Mouse (Mus musculus) lung, postnatal 0 days (tissue): ENCODE measurements around the gene Mapk3. TPM values are rescaled to one million over a fixed set of nuclear protein-coding genes. Genes with fewer than 3 reads are reported as not detected.

Source experiments
- ATAC-seq: fragments of 200-750 bp; cut with Nextera tagmentation; 2 replicates; pipeline ENCODE4 v1.8.0; 2017; ENCODE audit warnings: moderate library complexity
- DNase-seq: peaks from one replicate; pipeline ENCODE4 v3.0.0-alpha.2; 2016; ENCODE audit warnings: low spot score
- H3K27ac ChIP-seq: fragments of 300-500 bp; sonication (generic); 2 replicates; pipeline ENCODE4 v1.5.1; 2014; ENCODE audit warnings: antibody characterized with exemption, mild to moderate bottlenecking, low read length, mixed read lengths
- H3K27me3 ChIP-seq: fragments of 300-500 bp; sonication (generic); replicated peaks from 2 replicates; pipeline ENCODE4 v1.6.1; 2014; ENCODE audit warnings: low read length, mixed read lengths; ENCODE audit not compliant: insufficient read depth
- H3K36me3 ChIP-seq: fragments of 300-500 bp; sonication (generic); 2 replicates; pipeline ENCODE4 v1.6.1; 2014; ENCODE audit warnings: low read length, mixed read lengths; ENCODE audit not compliant: insufficient read depth
- H3K4me1 ChIP-seq: fragments of 300-500 bp; sonication (generic); 2 replicates; pipeline ENCODE4 v1.6.1; 2014; ENCODE audit warnings: antibody characterized with exemption, low read depth, low read length, mixed read lengths; ENCODE audit not compliant: insufficient read depth
- H3K4me2 ChIP-seq: fragments of 300-500 bp; sonication (generic); replicated peaks from 2 replicates; pipeline ENCODE4 v1.6.1; 2014; ENCODE audit warnings: low read depth, mild to moderate bottlenecking, low read length, moderate library complexity, mixed read lengths
- H3K4me3 ChIP-seq: fragments of 300-500 bp; sonication (generic); 2 replicates; pipeline ENCODE4 v1.5.1; 2014; ENCODE audit warnings: low read depth, low read length
- H3K9ac ChIP-seq: fragments of 300-500 bp; sonication (generic); replicated peaks from 2 replicates; pipeline ENCODE4 v1.6.1; 2014; ENCODE audit warnings: low read depth, mild to moderate bottlenecking
- H3K9me3 ChIP-seq: fragments of 300-500 bp; sonication (generic); 2 replicates; pipeline ENCODE4 v1.6.1; 2016; ENCODE audit warnings: low read length, mixed read lengths
- CTCF ChIP-seq: IDR thresholded peaks from 2 replicates; pipeline ENCODE4 v1.5.1; 2016; ENCODE audit warnings: antibody characterized with exemption, mild to moderate bottlenecking
- EP300 ChIP-seq: IDR thresholded peaks from 2 replicates; pipeline ENCODE4 v1.6.1; 2016; ENCODE audit warnings: antibody characterized with exemption, mild to moderate bottlenecking, control low read depth
- WGBS: fragments of 180-500 bp; shearing (Covaris S2); extraction: QIAGEN DNeasy Blood & Tissue Kit; methylation state at CpG from one replicate; pipeline ENCODE4 v1.1.7; 2014; 5-methylcytosine and 5-hydroxymethylcytosine counted together
- polyA plus RNA-seq: library from polyadenylated mRNA; unstranded; fragments of >200 nt; fragmentation: Nextera tagmentation; extraction: Ambion mirVana; gene quantifications from 2 replicates; pipeline ENCODE4 v1.2.1, GENCODE M21; 2015

Gene Mapk3
- polyA plus RNA-seq = 180 and 183 TPM in 2 replicates

DNA sequence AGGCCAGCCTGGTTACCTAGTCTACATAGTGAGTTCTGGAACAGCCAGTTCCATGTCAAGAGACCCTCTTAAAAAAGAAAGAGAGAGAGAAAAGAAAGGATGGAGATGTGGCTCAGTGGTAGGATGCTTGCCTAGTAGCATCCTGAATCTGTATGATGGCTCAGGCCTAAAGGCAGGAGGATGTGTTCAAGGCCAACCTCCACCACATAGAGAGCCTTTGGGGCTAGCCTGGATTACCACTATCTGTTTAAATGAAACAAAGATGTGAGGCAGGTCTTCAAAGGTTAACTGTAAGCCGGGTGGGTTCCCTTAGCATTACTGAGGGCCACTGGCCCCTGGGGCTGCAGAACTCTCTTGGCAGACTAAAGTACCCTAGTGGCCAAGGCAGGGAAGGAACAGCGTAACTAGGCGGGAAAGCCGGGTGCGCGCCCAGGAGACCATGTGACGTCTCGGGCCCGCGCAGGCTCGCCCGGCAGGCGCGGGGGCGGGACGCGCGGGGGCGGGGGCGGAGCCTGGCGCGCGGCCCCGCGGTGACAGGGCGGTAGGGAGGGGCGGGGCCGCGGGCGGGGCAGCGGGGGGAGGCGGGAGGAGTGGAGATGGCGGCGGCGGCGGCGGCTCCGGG is at the start of gene Mapk3:
Gene Mapk3, plus strand, starts transcription at position 552 of the 622 bp plus-strand sequence.
- no peak for TF ChIP-seq EP300
- peak; percentile 80 for TF ChIP-seq CTCF
- Histone ChIP-seq H3K27me3 (no peaks in the 10 kb centered on the region), H3K4me2 (peak within 1 kb of the TSS; percentile 92), H3K4me1 (peaks cover 19% of the 10 kb centered on the region), H3K9ac (peak within 1 kb of the TSS; percentile 89), H3K27ac (peak within 1 kb of the TSS; percentile 98), H3K36me3 (peaks cover 21% of the 10 kb centered on the region; the same call in 1 of the 2 replicates), H3K4me3 (peak within 1 kb of the TSS; percentile 93), H3K9me3 (no peaks in the 10 kb centered on the region)
- DNase-seq (peak; percentile 97), ATAC-seq (peak; percentile 61)
- WGBS = 1% methylated on average over 25 of the region's 38 CpGs

DNA sequence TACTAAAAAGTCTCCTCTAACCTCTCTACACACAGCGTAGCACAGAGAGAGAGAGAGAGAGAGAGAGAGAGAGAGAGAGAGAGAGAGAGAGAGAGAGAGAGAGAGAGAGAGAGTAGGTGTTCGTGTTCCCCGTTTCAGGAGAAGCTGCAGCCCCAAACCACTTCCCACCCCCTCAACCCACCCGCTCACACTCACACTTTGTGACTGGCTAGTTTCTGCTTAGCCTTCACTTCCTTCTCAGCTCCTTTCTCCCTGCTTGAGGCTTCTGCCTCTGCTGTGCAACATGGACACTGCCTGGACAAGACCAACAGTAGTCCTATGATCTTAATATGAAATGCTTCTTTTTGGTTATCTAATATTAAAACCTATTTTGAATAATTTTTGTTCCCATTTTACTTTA is 49.1 kb upstream of the Mapk3 start:
- TF ChIP-seq EP300 (no peak), CTCF (no peak)

DNA sequence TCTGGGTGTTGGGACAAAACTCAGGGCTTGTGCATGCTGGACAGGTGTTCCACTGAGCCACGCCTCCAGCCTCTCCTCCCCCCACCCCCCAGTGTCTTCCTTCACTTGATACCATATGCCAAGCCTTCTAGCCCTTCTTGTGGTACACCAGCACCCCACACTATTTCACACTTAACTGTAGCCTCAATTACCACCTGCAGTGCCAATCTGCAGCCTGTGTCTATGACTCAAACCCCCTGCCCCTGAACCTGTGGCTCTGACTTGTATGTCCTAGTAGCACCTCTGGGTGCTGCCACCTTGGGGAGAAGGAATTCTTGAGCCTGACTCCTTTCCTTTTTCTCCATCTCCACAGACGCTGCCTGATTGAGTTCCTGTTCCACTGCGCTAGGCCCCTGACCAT is 47.5 kb upstream of the Mapk3 start:
- Histone ChIP-seq H3K4me3 (no peak overlapping the region), H3K9ac (no peak overlapping the region), H3K36me3 (no peaks in the 10 kb centered on the region), H3K27me3 (no peaks in the 10 kb centered on the region), H3K27ac (no peak overlapping the region), H3K4me2 (no peak overlapping the region), H3K9me3 (no peaks in the 10 kb centered on the region), H3K4me1 (no peaks in the 10 kb centered on the region)
- ATAC-seq = no peak
- TF ChIP-seq CTCF = no peak
- TF ChIP-seq EP300 = no peak
- WGBS = 74% methylated on average over 3 of the region's 3 CpGs
- no peak for DNase-seq

More for the DNA sequence above, 49.1 kb upstream of the Mapk3 start:
- Histone ChIP-seq H3K9me3 (no peaks in the 10 kb centered on the region), H3K27ac (no peak overlapping the region), H3K36me3 (no peaks in the 10 kb centered on the region), H3K27me3 (no peaks in the 10 kb centered on the region), H3K9ac (no peak overlapping the region), H3K4me2 (no peak overlapping the region), H3K4me1 (no peaks in the 10 kb centered on the region; the same call in 1 of the 2 replicates), H3K4me3 (no peak overlapping the region)
- no peak for ATAC-seq
- 60% methylated on average over 4 of the region's 4 CpGs for WGBS
- DNase-seq = no peak

DNA sequence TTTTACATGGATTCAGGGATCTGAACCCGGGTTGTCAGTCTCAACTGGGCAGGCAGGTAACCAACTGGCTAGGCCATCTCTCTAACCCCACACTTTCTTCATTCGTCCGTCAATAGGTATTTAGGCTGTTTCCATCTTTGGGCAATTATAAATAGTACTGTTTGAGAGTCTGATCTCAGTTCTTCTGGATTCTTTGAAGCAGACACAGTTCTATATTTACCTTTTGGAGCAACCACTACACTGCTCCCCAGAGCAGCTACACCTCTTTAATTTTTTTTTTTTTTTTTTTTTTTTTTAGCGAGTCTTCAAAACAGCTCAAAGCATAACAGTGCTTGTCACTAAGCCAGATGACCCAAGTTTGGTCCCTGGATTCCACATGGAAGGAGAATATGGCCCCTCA is 43.7 kb upstream of the Mapk3 start:
- Histone ChIP-seq H3K9ac (no peak overlapping the region), H3K27ac (no peak overlapping the region), H3K4me3 (no peak overlapping the region), H3K4me2 (no peak overlapping the region), H3K9me3 (no peaks in the 10 kb centered on the region), H3K27me3 (no peaks in the 10 kb centered on the region), H3K4me1 (no peaks in the 10 kb centered on the region), H3K36me3 (no peaks in the 10 kb centered on the region)
- ATAC-seq (no peak), DNase-seq (no peak)
- WGBS = 76% methylated on average over 4 of the region's 4 CpGs
- no peak for TF ChIP-seq CTCF
- no peak for TF ChIP-seq EP300

DNA sequence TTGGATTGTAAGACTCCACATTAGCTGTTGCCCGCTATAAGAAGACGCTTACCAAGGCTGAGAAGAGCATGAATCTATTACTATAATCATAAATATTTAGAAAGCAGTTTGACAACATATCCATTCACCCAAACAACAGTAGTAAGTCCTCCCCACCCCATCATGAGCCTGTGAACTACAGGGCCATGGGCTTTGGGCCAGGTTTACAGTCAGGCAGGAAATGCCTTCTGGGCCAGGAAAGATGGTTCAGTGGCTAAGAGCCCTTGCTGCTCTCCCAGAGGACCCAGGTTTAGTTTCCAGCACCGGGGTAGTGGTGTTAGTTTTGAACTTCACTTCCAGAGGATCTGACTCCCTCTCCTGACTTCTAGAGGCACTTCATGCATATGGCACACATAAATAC is 41.8 kb upstream of the Mapk3 start:
- H3K9me3 ChIP-seq = no peaks in the 10 kb centered on the region
- H3K27ac ChIP-seq = no peak overlapping the region
- ATAC-seq (no peak), DNase-seq (no peak)
- H3K4me3 ChIP-seq = no peak overlapping the region
- no peaks in the 10 kb centered on the region for H3K4me1 ChIP-seq
- 58% methylated on average over 3 of the region's 3 CpGs for WGBS
- H3K4me2 ChIP-seq = no peak overlapping the region
- no peak overlapping the region for H3K9ac ChIP-seq
- no peaks in the 10 kb centered on the region for H3K36me3 ChIP-seq
- no peak for TF ChIP-seq EP300
- no peak for TF ChIP-seq CTCF
- no peaks in the 10 kb centered on the region for H3K27me3 ChIP-seq

DNA sequence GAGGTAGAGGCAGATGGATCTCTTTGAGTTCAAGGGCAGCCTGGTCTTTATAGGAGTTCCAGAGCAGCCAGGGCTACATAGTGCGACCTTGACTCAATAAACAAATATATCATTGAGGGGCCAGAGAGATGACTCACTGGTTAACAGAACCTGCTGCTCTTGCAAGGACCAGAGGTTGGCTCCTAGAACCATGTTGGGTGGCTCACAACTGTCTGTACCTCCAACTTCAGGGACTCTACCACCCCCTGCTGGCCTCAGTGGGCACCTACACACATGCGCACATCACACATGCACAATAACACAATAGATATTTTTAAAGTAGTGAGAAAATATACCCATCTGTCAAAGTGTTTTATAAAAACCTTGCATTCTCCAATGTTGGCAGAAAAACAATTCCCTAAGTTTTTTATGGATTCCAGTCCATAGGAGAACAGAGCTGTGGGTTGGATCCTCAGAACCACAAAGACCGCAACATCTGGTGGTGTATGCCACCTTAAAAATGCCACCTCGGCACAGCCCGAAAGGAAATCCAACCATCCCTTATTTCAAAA is 40.5 kb upstream of the Mapk3 start:
- Histone ChIP-seq H3K36me3 (no peaks in the 10 kb centered on the region), H3K27me3 (no peaks in the 10 kb centered on the region), H3K4me2 (no peak overlapping the region), H3K27ac (no peak overlapping the region), H3K4me3 (no peak overlapping the region), H3K9me3 (no peaks in the 10 kb centered on the region), H3K9ac (no peak overlapping the region), H3K4me1 (no peaks in the 10 kb centered on the region)
- peak; percentile 18; the same call in 1 of the 2 replicates for TF ChIP-seq CTCF
- TF ChIP-seq EP300 = no peak
- no peak for DNase-seq
- ATAC-seq = no peak
- 85% methylated on average over 5 of the region's 5 CpGs for WGBS
